Mouse (Mus musculus): Measurements from ENCODE around the gene Mob3c. TPM values are rescaled to one million over a fixed set of nuclear protein-coding genes. Genes with fewer than 3 reads are reported as not detected.

Gene Mob3c
- 2.5 and 3.7 TPM in 2 replicates for polyA plus RNA-seq (2014; fragmentation: Nextera tagmentation; extraction: Ambion mirVana)

DNA sequence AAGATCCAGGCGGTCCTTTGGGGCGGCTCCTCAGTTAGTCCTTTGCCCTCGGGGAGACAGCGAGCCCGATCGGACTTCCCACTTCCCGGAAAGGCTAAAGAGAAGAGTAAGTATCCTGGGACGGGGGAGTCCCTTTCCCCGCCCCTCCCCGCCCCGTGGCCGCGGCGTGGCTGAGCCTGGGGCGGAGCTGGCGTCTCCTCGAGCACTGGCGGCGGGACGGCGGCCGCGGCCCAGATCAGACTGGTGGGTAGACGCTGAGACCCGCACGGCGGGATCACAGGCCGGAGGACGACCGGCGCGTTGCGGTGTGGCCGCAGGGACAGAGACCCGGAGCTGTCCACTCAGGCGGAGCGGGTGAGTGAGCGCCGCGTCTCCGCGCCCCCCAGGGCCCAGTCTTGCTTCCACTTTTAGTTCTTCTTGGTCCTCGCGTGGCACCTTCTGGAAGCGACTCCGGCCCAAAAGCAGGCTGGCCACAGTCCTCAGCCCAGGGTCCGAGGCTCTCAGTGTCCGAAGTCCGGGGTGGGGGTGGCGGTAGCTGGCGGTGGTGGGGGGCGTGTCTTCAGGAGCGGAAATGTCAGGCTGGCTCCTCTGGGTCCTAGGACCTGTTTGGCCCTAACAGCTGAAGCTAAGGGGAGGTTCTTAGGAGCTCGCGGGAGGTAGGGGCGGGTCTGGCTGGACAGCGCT lies at the start of gene Mob3c:
Mob3c (plus strand) TSS at position 205 of the 684 bp plus-strand sequence.
- peak within 1 kb of the TSS; percentile 55 for H3K27ac ChIP-seq (ENCODE audit: low read depth, low read length)
- ATAC-seq (ENCODE audit: low FRiP score) = peak; percentile 93
- H3K9me3 ChIP-seq (ENCODE audit: control insufficient read depth, low read length) = no peaks in the 10 kb centered on the region
- DNase-seq (ENCODE audit: low spot score, missing footprints) = peak; percentile 97
- H3K36me3 ChIP-seq (ENCODE audit: control insufficient read depth, insufficient read depth, low read length) = no peaks in the 10 kb centered on the region
- no peaks in the 10 kb centered on the region for H3K27me3 ChIP-seq (ENCODE audit: control insufficient read depth, insufficient read depth, low read length)
- peak within 1 kb of the TSS; percentile 91 for H3K4me2 ChIP-seq
- peaks cover 3% of the 10 kb centered on the region for H3K4me1 ChIP-seq (ENCODE audit: control insufficient read depth, insufficient read depth, low read length)
- H3K9ac ChIP-seq (ENCODE audit: low read length) = peak within 1 kb of the TSS; percentile 77
- under 1% methylated on average over 56 of the region's 57 CpGs for WGBS
- H3K4me3 ChIP-seq (ENCODE audit: low read depth, low read length) = peak within 1 kb of the TSS; percentile 75

GRCm38 (mm10) chr4:115780269-115780668 lies 47.6 kb upstream of the Mob3c start:
- Histone ChIP-seq H3K27me3 (ENCODE audit: control insufficient read depth, insufficient read depth, low read length) (no peaks in the 10 kb centered on the region), H3K27ac (ENCODE audit: low read depth, low read length) (no peak overlapping the region), H3K9ac (ENCODE audit: low read length) (no peak overlapping the region), H3K4me3 (ENCODE audit: low read depth, low read length) (no peak overlapping the region), H3K4me1 (ENCODE audit: control insufficient read depth, insufficient read depth, low read length) (peaks cover under 1% of the 10 kb centered on the region), H3K4me2 (no peak overlapping the region), H3K9me3 (ENCODE audit: control insufficient read depth, low read length) (no peaks in the 10 kb centered on the region), H3K36me3 (ENCODE audit: control insufficient read depth, insufficient read depth, low read length) (no peaks in the 10 kb centered on the region; the same call in 1 of the 2 replicates)
- WGBS = 53% methylated on average over 6 of the region's 6 CpGs
- ATAC-seq (ENCODE audit: low FRiP score) (no peak), DNase-seq (ENCODE audit: low spot score, missing footprints) (no peak)

DNA sequence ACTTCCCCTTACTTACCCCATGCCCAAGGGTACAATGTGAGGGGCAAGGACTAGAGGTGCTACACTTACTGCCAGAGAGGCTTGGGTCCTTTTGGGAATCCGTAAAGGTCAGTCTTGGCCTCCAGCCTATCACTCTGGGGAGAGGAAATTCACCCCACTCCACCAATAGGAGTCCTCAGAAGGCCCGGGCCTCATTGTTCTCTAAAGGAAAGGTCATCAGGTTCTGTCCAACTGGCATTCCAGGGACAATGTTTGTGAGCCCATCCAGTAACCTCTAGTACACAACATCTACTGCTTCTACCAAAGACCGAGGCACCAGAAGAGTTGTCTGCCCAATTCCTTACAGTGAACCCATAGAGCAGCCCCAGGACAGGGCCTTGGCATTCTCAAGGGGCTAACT lies 47.0 kb upstream of the Mob3c start, which contains the start of gene Tex38:
Tex38 (minus strand) TSS at position 101 of the 400 bp plus-strand sequence.
- 93% methylated on average over 3 of the region's 3 CpGs for WGBS
- no peak for ATAC-seq (ENCODE audit: low FRiP score)

GRCm38 (mm10) chr4:115782026-115782805 lies 45.7 kb upstream of the Mob3c start:
- no peak for ATAC-seq (ENCODE audit: low FRiP score)
- no peak overlapping the region for H3K4me3 ChIP-seq (ENCODE audit: low read depth, low read length)
- 87% methylated on average over 5 of the region's 5 CpGs for WGBS

More for the DNA sequence above, 47.0 kb upstream of the Mob3c start, which contains the start of gene Tex38:
- no peak for DNase-seq (ENCODE audit: low spot score, missing footprints)
- no peak within 1 kb of the TSS for H3K27ac ChIP-seq (ENCODE audit: low read depth, low read length)
- H3K36me3 ChIP-seq (ENCODE audit: control insufficient read depth, insufficient read depth, low read length) = no peaks in the 10 kb centered on the region; the same call in 1 of the 2 replicates
- H3K4me2 ChIP-seq = no peak within 1 kb of the TSS
- H3K4me1 ChIP-seq (ENCODE audit: control insufficient read depth, insufficient read depth, low read length) = peaks cover 5% of the 10 kb centered on the region
- H3K4me3 ChIP-seq (ENCODE audit: low read depth, low read length) = no peak within 1 kb of the TSS
- no peaks in the 10 kb centered on the region for H3K9me3 ChIP-seq (ENCODE audit: control insufficient read depth, low read length)
- no peaks in the 10 kb centered on the region for H3K27me3 ChIP-seq (ENCODE audit: control insufficient read depth, insufficient read depth, low read length)
- H3K9ac ChIP-seq (ENCODE audit: low read length) = no peak within 1 kb of the TSS

GRCm38 (mm10) chr4:115784769-115785510 lies 43.0 kb upstream of the Mob3c start, which contains the start of gene Atpaf1:
Atpaf1 (plus strand) TSS chr4:115784812.
- Histone ChIP-seq H3K4me1 (ENCODE audit: control insufficient read depth, insufficient read depth, low read length) (peaks cover 5% of the 10 kb centered on the region), H3K27me3 (ENCODE audit: control insufficient read depth, insufficient read depth, low read length) (no peaks in the 10 kb centered on the region), H3K4me2 (peak within 1 kb of the TSS; percentile 70), H3K9ac (ENCODE audit: low read length) (peak within 1 kb of the TSS; percentile 74), H3K4me3 (ENCODE audit: low read depth, low read length) (peak within 1 kb of the TSS; percentile 71), H3K9me3 (ENCODE audit: control insufficient read depth, low read length) (no peaks in the 10 kb centered on the region), H3K36me3 (ENCODE audit: control insufficient read depth, insufficient read depth, low read length) (no peaks in the 10 kb centered on the region), H3K27ac (ENCODE audit: low read depth, low read length) (no peak within 1 kb of the TSS)
- 1% methylated on average over 60 of the region's 69 CpGs for WGBS
- ATAC-seq (ENCODE audit: low FRiP score) (peak; percentile 93), DNase-seq (ENCODE audit: low spot score, missing footprints) (peak; percentile 97)

More at GRCm38 (mm10) chr4:115782026-115782805, 45.7 kb upstream of the Mob3c start:
- DNase-seq (ENCODE audit: low spot score, missing footprints) = no peak
- Histone ChIP-seq H3K27me3 (ENCODE audit: control insufficient read depth, insufficient read depth, low read length) (no peaks in the 10 kb centered on the region), H3K36me3 (ENCODE audit: control insufficient read depth, insufficient read depth, low read length) (no peaks in the 10 kb centered on the region; the same call in 1 of the 2 replicates), H3K9ac (ENCODE audit: low read length) (no peak overlapping the region), H3K9me3 (ENCODE audit: control insufficient read depth, low read length) (no peaks in the 10 kb centered on the region), H3K27ac (ENCODE audit: low read depth, low read length) (no peak overlapping the region), H3K4me2 (no peak overlapping the region), H3K4me1 (ENCODE audit: control insufficient read depth, insufficient read depth, low read length) (peaks cover 5% of the 10 kb centered on the region)

DNA sequence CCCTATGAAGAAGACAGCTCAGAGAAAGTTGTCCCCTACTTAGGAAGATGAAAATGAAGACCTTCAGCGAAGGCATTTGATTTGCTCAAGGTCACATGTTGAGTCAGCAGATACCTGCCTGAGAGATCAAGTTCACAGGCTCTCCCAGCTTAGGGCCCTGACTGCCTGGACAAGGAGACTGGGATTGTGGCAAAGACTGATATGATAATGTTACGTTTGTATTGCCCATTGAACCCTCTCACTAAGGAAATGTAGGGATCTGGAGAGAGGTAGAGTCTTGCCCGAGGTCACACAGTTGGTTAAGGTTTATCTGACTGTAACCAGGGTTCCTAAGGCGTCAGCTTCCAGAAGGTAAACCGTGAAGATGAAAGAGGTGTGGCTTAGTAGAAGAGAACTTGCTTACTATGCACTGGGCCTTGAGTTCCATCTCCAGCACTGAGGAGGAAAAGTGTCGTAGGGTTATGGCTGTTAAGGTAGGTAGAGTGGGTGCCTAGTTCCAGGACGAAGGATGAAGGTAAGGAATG lies 42.3 kb upstream of the Mob3c start:
- peak overlapping the region; percentile 71 for H3K4me3 ChIP-seq (ENCODE audit: low read depth, low read length)
- H3K36me3 ChIP-seq (ENCODE audit: control insufficient read depth, insufficient read depth, low read length) = no peaks in the 10 kb centered on the region
- DNase-seq (ENCODE audit: low spot score, missing footprints) (peak; percentile 85), ATAC-seq (ENCODE audit: low FRiP score) (peak; percentile 10; the same call in 1 of the 2 replicates)
- peak overlapping the region; percentile 70 for H3K4me2 ChIP-seq
- H3K9me3 ChIP-seq (ENCODE audit: control insufficient read depth, low read length) = no peaks in the 10 kb centered on the region
- no peaks in the 10 kb centered on the region for H3K27me3 ChIP-seq (ENCODE audit: control insufficient read depth, insufficient read depth, low read length)
- peak overlapping the region; percentile 74 for H3K9ac ChIP-seq (ENCODE audit: low read length)
- 63% methylated on average over 7 of the region's 7 CpGs for WGBS
- no peak overlapping the region for H3K27ac ChIP-seq (ENCODE audit: low read depth, low read length)
- peaks cover 5% of the 10 kb centered on the region for H3K4me1 ChIP-seq (ENCODE audit: control insufficient read depth, insufficient read depth, low read length)

- Histone ChIP-seq H3K27ac (ENCODE audit: low read depth, low read length) (no peak overlapping the region), H3K27me3 (ENCODE audit: control insufficient read depth, insufficient read depth, low read length) (no peaks in the 10 kb centered on the region), H3K36me3 (ENCODE audit: control insufficient read depth, insufficient read depth, low read length) (no peaks in the 10 kb centered on the region), H3K4me2 (no peak overlapping the region), H3K9ac (ENCODE audit: low read length) (no peak overlapping the region), H3K4me3 (ENCODE audit: low read depth, low read length) (no peak overlapping the region), H3K9me3 (ENCODE audit: control insufficient read depth, low read length) (no peaks in the 10 kb centered on the region), H3K4me1 (ENCODE audit: control insufficient read depth, insufficient read depth, low read length) (no peaks in the 10 kb centered on the region)
- DNase-seq (ENCODE audit: low spot score, missing footprints) (no peak), ATAC-seq (ENCODE audit: low FRiP score) (no peak)
- 86% methylated on average over 3 of the region's 3 CpGs for WGBS
These were observed 37.0 kb upstream of the Mob3c start for GRCm38 (mm10) chr4:115790864-115791263.

DNA sequence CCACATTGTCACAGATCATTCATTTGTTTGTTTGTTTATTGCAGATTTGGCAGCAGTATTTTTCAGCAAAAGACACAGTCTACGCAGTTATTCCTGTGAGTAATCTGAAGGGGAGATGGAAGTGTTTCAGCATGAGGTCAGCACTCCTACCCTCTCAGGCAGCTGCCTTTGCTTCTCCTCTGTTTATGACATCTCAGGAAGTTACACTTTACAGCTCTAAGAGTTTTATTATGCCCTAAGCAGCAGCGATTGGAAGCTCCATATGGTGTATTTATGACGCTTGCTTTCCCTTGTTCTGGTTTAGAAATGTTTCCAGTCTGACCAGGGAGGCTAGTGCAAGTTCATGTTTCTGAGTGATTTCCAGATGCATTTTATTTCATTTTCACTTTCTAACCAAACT lies 32.5 kb upstream of the Mob3c start:
- ATAC-seq (ENCODE audit: low FRiP score) = no peak
- Histone ChIP-seq H3K27me3 (ENCODE audit: control insufficient read depth, insufficient read depth, low read length) (no peaks in the 10 kb centered on the region), H3K4me1 (ENCODE audit: control insufficient read depth, insufficient read depth, low read length) (no peaks in the 10 kb centered on the region), H3K4me2 (no peak overlapping the region), H3K9me3 (ENCODE audit: control insufficient read depth, low read length) (no peaks in the 10 kb centered on the region), H3K27ac (ENCODE audit: low read depth, low read length) (no peak overlapping the region), H3K36me3 (ENCODE audit: control insufficient read depth, insufficient read depth, low read length) (no peaks in the 10 kb centered on the region), H3K4me3 (ENCODE audit: low read depth, low read length) (no peak overlapping the region), H3K9ac (ENCODE audit: low read length) (no peak overlapping the region)
- 96% methylated on average over 3 of the region's 3 CpGs for WGBS
- no peak for DNase-seq (ENCODE audit: low spot score, missing footprints)
